Mouse (Mus musculus) megakaryocyte, adult 5-6 weeks (primary cell): ENCODE measurements around the gene Rdm1. TPM values are rescaled to one million over a fixed set of nuclear protein-coding genes. Genes with fewer than 3 reads are reported as not detected.

Experiments
- ATAC-seq: 2 replicates; pipeline ENCODE4 v1.8.0; 2016; ENCODE audit warnings: mild to moderate bottlenecking, inconsistent platforms; ENCODE audit not compliant: poor library complexity, severe bottlenecking
- total RNA-seq, 2 experiments: library from RNA; stranded (forward) in 1 of 2; stranded (reverse) in 1 of 2; fragments of 153-499, 151-499 nt in 1 of 2; fragments of 221-1000, 200-1000 nt in 1 of 2; gene quantifications; 2 replicates each; pipeline versions ENCODE4 v1.2.3 to v1.2.4; 2015 to 2017

The Rdm1 gene
- total RNA-seq, 2 experiments from 2014 or later: 22.6 to 23.1 TPM

DNA sequence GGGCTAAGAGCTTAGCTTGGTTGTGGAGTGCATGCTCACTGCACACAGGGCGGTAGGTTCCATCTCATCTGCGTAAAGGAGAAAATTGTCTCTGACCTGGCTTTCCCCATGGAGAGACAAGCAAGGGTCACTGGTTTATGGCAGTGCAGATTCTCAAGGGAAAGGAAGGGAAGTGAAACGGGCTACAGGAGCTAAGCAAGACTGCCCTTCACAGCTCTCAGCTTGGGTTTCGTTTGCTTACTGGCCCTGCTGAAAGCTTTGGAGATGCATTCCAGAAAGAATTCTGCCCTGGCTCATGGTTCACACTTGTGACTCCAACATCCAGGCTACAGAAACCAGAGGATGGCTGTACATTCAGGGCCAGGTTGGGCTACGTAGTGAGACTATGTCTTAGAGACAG lies 51.8 kb downstream of the Rdm1 start:
- no peak for ATAC-seq

DNA sequence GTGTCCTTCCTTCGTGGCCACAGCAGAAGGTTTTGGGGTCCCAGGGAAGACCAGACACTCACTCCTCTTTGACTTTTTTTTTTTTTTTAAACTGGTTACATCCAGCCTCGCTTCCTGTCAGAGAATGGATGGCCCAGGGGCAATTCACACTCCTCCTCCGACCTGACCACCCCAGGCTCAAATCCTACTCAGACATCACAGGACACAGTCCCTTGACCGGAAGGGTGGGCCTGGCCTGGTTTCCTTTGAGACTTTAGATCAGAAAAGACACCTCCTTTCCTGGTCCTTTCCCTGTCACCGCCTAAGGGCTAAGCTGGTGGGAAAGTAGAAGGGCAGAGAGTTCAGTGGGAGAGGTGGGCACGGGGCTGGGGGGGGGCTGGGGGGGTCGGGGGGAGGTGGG lies 52.9 kb downstream of the Rdm1 start:
- ATAC-seq: no peak

DNA sequence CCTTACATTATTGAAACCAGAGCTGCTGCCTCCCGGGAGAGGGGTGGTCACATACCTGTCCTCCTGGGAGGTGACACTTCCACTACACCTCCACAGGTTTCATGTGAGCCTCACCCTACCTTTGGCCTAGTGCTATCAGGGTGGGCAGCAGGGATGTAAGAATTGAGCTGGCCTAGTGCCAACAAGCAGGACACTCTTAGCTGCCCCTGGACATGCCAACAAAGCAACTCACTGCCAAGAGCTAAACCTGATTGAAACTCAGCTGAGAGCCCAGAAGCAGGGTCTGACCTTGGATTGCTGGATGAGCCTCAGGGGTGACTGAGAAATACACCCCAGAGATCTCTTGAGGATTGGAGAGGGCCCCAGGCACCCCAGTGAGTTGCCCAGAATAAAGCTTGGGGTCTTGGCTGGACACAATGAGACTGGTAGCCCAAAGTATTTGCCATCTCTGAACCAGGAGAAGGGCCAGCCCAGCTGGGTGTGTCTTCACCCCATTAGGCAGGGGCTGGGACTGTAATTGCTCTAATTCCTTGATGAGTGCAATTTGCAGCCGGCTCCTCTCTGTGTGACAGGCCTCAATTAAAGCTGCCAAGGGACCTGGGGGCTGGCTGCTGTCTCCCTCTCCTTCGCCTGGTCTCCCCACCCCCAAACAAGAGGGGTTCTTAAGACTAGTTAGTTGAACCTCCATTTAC lies 53.8 kb downstream of the Rdm1 start:
- ATAC-seq: no peak

DNA sequence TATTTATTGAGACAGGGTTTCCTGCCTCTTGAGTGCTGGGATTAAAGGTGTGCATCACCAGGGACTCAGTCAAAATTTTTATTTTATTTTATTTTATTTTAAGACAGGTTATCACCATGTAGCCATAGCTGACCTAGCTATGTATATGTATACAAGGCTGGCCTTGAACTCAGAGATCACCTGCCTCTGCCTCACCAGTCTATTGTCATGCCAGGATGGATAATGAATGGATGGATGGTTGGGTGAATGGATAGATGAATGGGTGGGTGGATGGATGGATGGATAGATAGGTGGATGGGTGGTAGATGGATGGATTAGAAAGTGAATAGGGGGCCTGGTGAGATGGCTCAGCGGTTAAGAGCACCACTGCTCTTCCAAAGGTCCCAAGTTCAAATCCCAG lies 55.0 kb downstream of the Rdm1 start:
- no peak for ATAC-seq

DNA sequence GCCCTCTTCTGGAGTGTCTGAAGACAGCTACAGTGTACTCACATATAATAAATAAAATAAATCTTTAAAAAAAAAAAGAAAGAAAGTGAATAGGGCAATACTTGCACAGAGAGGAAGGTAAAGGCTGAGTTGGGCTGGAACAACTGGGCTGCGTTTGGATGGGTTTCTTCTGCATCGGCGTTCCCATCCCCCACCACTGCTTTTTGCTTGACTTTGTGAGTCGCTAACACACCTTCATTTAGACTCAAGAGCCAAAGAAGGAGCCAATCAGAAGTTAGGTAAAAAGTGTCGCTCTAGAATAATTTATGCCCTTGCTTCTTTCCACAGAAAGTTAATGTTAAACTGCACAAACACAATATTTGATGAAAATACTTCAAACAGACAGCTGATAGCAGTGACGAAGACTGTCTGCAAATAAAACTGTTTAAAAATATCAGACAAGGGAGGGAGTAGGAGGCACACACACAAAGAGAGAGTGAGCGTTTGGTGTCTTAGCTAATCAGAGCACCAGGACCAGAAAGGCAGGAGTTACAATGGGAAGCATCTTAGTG lies 55.5 kb downstream of the Rdm1 start:
- no peak for ATAC-seq

Other genes with a start within 250 kb of the Rdm1 start
- 11.6 and 18.1 TPM in 2 replicates for gene Aarsd1, start 209.6 kb upstream of the Rdm1 start, total RNA-seq (2015)
- gene Aarsd1, start 209.6 kb upstream of the Rdm1 start, total RNA-seq (2017): 22.9 and 28.9 TPM in 2 replicates
- 1.7 TPM in 1 of 2 replicates, not detected in the other for gene Gm27029, start 202.4 kb upstream of the Rdm1 start, total RNA-seq (2015)
- 0.95 and 1.3 TPM in 2 replicates for gene Gm27029, start 202.4 kb upstream of the Rdm1 start, total RNA-seq (2017)
- gene Rundc1, start 202.1 kb upstream of the Rdm1 start, total RNA-seq (2015): 2.4 and 3.0 TPM in 2 replicates
- gene Rundc1, start 202.1 kb upstream of the Rdm1 start, total RNA-seq (2017): 3.1 and 3.3 TPM in 2 replicates
- 0.43 and 2.5 TPM in 2 replicates for gene Ptges3l, start 201.9 kb upstream of the Rdm1 start, total RNA-seq (2015)
- 0.66 TPM in 1 of 2 replicates, not detected in the other for gene Ptges3l, start 201.9 kb upstream of the Rdm1 start, total RNA-seq (2017)
- gene Rpl27, start 184.9 kb upstream of the Rdm1 start, total RNA-seq (2015): 334 and 336 TPM in 2 replicates
- 2,102 and 2,594 TPM in 2 replicates for gene Rpl27, start 184.9 kb upstream of the Rdm1 start, total RNA-seq (2017)
- 60.6 and 62.4 TPM in 2 replicates for gene Ifi35, start 178.8 kb upstream of the Rdm1 start, total RNA-seq (2015)
- 47.3 and 56.5 TPM in 2 replicates for gene Ifi35, start 178.8 kb upstream of the Rdm1 start, total RNA-seq (2017)
- 0.13 and 0.16 TPM in 2 replicates for gene Rnd2, start 162.2 kb upstream of the Rdm1 start, total RNA-seq (2015)
- 0.20 TPM in 1 of 2 replicates, not detected in the other for gene Rnd2, start 162.2 kb upstream of the Rdm1 start, total RNA-seq (2017)
- gene Vat1, start 161.0 kb upstream of the Rdm1 start, total RNA-seq (2015): 7.3 and 10.8 TPM in 2 replicates
- 3.4 and 5.2 TPM in 2 replicates for gene Vat1, start 161.0 kb upstream of the Rdm1 start, total RNA-seq (2017)
- 15.3 and 15.9 TPM in 2 replicates for gene Brca1, start 75.2 kb upstream of the Rdm1 start, total RNA-seq (2015)
- gene Brca1, start 75.2 kb upstream of the Rdm1 start, total RNA-seq (2017): 26.8 and 34.8 TPM in 2 replicates
- gene Nbr1, start 75.0 kb upstream of the Rdm1 start, total RNA-seq (2015): 32.4 and 33.9 TPM in 2 replicates
- 53.6 and 60.7 TPM in 2 replicates for gene Nbr1, start 75.0 kb upstream of the Rdm1 start, total RNA-seq (2017)
- gene Tmem106a, start 45.0 kb upstream of the Rdm1 start, total RNA-seq (2015): 35.3 and 35.7 TPM in 2 replicates
- 20.5 and 24.1 TPM in 2 replicates for gene Tmem106a, start 45.0 kb upstream of the Rdm1 start, total RNA-seq (2017)
- not detected in 2 replicates for gene Gm11634, start 27.9 kb upstream of the Rdm1 start, total RNA-seq (2015)
- gene Gm11634, start 27.9 kb upstream of the Rdm1 start, total RNA-seq (2017): not detected in 2 replicates
- 1.7 and 2.3 TPM in 2 replicates for gene Arl4d, start 38.3 kb downstream of the Rdm1 start, total RNA-seq (2015)
- 1.0 and 2.1 TPM in 2 replicates for gene Arl4d, start 38.3 kb downstream of the Rdm1 start, total RNA-seq (2017)
- 18.5 and 18.8 TPM in 2 replicates for gene Dhx8, start 105.7 kb downstream of the Rdm1 start, total RNA-seq (2015)
- 36.9 and 39.1 TPM in 2 replicates for gene Dhx8, start 105.7 kb downstream of the Rdm1 start, total RNA-seq (2017)
- gene Etv4, start 158.2 kb downstream of the Rdm1 start, total RNA-seq (2015): not detected in 2 replicates
- gene Etv4, start 158.2 kb downstream of the Rdm1 start, total RNA-seq (2017): not detected in 2 replicates